Mouse (Mus musculus): ENCODE results near the gene Inf2.

DNA sequence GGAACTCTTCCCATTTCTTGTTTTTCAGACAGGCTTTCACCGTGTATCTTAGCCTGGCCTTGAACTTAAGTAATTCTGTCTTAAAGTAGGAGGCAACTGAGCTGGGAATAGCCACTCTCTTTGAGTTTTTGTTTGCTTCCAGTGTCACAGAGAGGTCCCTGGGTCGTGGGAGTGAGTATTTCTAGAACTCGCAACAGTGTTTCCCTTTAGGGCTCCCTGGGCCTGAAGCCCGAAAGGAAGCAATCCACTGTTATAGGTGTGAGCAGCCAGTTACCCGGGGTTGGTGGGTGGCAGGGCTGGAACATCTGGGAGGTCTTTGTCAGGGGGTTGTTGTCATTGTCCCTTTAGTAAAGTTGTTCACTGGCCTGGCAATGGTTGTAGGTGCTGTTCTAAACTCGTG is 57.6 kb downstream of the Inf2 start:
- TF ChIP-seq POLR2A (IDR thresholded peaks at IDR 0.05; ENCODE audit: insufficient read depth, low read length) (no peak), CTCF (IDR thresholded peaks at IDR 0.05; ENCODE audit: low read depth, low read length) (no peak), EP300 (IDR thresholded peaks at IDR 0.05; ENCODE audit: insufficient read depth, low read depth, low read length) (no peak)
